Mouse (Mus musculus) E14TG2a.4 (cell line): ENCODE data around the gene Birc3.
A peak's percentile ranks its signal among the peaks of the same experiment; 100 is the strongest.

Experiments
- H3K27me3 ChIP-seq: 2 replicates; pipeline ENCODE4 v1.6.1; 2014; ENCODE audit warnings: low read length, control low read depth; ENCODE audit not compliant: insufficient read depth
- H3K36me3 ChIP-seq: 2 replicates; pipeline ENCODE4 v1.6.1; 2014; ENCODE audit warnings: low read length, control low read depth; ENCODE audit not compliant: insufficient read depth
- H3K4me1 ChIP-seq: replicated peaks from 2 replicates; pipeline ENCODE4 v1.6.1; 2014; ENCODE audit warnings: low read depth, low read length, control low read depth
- H3K4me3 ChIP-seq: replicated peaks from 2 replicates; pipeline ENCODE4 v1.5.1; 2014; ENCODE audit warnings: mild to moderate bottlenecking, low read length
- H3K9me3 ChIP-seq: 2 replicates; pipeline ENCODE4 v1.6.1; 2014; ENCODE audit warnings: low read length, control low read depth
- CTCF ChIP-seq: conservative IDR thresholded peaks from 2 replicates; pipeline ENCODE4 v1.5.1; 2014; ENCODE audit warnings: low read length
- NANOG ChIP-seq: IDR thresholded peaks from 2 replicates; pipeline ENCODE4 v1.6.1; 2014; ENCODE audit warnings: borderline replicate concordance, low read length, mixed read lengths
- POU5F1 ChIP-seq: IDR thresholded peaks from 2 replicates; pipeline ENCODE4 v1.6.1; 2014; ENCODE audit warnings: low read length, borderline replicate concordance

Birc3 gene

DNA sequence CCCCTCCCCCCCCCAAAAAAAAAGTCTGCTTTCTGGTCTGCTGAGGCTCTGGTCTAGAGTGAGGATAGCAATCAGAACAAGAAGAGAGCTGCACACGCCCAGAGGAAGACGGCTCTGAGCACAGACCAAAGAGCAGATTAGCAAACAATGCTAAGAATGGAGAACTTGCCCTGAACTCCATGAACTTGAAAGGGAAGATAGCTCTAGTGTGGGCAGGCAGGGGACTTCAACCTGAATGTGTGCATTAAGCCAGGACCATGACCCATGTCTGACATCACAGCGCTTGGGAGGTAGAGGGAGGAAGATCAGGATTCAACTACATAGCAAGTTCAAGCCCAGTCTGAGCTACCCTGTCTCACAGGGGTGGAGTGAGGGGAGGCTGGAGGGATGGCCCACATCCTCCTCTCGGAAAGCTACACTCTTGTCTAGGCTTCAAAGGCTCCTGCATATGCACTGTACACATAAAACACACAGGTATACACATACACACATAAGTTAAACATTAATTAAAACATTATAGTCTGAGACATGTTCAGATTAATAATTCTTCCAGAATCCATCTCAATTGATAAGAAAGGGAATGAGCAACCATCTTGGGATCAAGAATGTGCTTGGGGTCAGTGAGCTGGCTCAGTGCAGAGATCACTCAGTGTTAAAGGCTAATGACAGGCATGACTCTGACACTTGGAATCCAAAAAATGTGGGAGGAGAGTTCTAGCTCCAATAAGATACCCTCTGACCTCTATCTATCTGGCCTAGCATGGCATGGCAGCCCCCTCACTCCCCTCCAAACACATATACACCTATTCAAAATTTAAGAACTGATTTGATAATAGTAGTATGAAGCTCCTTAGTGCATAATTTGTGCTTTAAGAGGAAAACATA lies 20.4 kb downstream of the Birc3 start:
- H3K4me3 ChIP-seq, result no peak overlapping the region
- H3K4me1 ChIP-seq, result peaks cover 22% of the 10 kb centered on the region
- TF ChIP-seq CTCF (no peak), NANOG (no peak), POU5F1 (no peak)
- 0 out of 2 replicates have a peak, but pooled peaks cover 4% of the 10 kb centered on the region for H3K36me3 ChIP-seq
- H3K9me3 ChIP-seq, result no peaks in the 10 kb centered on the region
- no peaks in the 10 kb centered on the region for H3K27me3 ChIP-seq

- Histone ChIP-seq H3K9me3 (no peaks in the 10 kb centered on the region), H3K4me1 (peaks cover 23% of the 10 kb centered on the region), H3K36me3 (0 out of 2 replicates have a peak, but pooled peaks cover 4% of the 10 kb centered on the region), H3K4me3 (no peak overlapping the region), H3K27me3 (no peaks in the 10 kb centered on the region)
- TF ChIP-seq CTCF (no peak), POU5F1 (no peak), NANOG (no peak)
Observed at GRCm38 (mm10) chr9:7851841-7852240, 21.1 kb downstream of the Birc3 start.

DNA sequence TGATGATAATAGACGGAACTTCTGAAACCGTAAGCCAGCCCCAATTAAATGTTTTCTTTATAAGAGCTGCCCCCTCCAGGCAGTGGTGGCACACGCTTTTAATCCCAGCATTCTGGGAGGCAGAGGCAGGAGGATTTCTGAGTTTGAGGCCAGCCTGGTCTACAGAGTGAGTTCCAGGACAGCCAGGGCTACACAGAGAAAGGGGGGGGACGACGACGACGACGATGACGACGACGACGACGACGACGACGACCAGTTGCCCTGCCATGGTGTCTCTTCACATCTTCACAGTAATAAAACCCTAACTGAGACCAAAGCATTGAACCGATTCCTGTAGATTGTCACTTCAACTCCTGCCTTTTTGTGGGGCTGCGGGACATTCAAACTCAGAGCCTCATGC lies 24.8 kb downstream of the Birc3 start:
- TF ChIP-seq POU5F1, result no peak
- H3K9me3 ChIP-seq, result no peaks in the 10 kb centered on the region

DNA sequence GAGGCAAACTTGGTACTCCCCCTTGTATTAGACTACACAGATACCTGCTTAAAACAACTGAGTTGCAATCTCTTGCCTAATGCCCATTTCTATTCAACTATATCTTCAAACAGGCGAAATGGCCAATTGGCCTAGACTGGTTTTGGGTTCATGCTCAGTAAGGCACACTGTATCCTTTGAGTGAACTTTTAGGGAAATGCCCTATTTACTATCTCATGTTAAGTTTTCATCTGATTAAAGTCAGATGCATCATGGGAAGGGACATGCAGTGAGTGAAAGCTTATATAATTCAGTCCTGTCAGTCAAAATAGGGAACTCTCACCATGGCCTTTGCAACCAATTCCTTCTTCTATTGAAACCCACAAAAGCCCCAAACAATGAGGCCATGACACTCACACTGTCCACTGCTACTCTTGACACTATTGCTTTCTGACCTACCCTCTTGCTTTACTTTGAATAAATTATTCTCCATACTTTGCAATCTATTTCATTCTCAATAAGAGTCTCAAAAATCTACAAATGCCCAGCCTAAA lies 26.3 kb downstream of the Birc3 start:
- Histone ChIP-seq H3K4me3 (no peak overlapping the region), H3K36me3 (0 out of 2 replicates have a peak, but pooled peaks cover 4% of the 10 kb centered on the region)

More for the DNA sequence above, 24.8 kb downstream of the Birc3 start:
- 0 out of 2 replicates have a peak, but pooled peaks cover 4% of the 10 kb centered on the region for H3K36me3 ChIP-seq
- H3K4me1 ChIP-seq, result peaks cover 44% of the 10 kb centered on the region
- H3K27me3 ChIP-seq, result no peaks in the 10 kb centered on the region
- no peak overlapping the region for H3K4me3 ChIP-seq

DNA sequence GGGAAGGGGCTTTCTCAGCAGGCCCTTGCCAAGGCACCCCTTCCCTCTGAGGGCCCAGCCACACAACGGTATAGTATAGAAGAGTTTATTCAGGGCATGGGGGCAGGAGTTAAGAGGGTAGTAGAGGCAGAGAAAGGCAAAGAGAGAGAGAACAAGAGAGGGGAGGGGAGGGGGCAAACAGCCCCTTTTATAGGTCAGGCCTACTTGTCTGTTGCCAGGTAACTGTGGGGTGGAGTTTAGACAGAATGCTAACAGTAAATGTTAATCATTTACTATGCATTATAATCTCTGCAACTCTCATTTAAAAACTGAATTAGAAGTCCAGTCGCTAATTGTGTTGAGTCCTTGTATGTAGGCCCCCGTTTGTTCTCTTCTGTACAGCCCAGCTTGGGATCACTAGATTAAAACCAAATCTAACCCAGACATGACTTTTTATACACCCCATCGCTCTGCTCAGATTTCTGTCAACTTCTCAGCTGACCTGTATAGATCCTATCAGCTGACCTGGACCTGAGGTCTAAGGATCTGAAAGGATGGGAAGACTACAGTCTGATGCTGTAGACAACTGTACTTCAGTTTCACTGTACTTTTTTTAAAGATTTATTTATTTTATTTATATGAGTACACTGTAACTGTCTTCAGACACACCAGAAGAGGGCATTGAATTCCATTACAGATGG lies 27.6 kb downstream of the Birc3 start:
- Histone ChIP-seq H3K4me3 (no peak overlapping the region), H3K4me1 (peaks cover 38% of the 10 kb centered on the region), H3K36me3 (0 out of 2 replicates have a peak, but pooled peaks cover 4% of the 10 kb centered on the region), H3K9me3 (peaks cover 13% of the 10 kb centered on the region; the same call in 1 of the 2 replicates), H3K27me3 (no peaks in the 10 kb centered on the region)
- TF ChIP-seq NANOG, result no peak
- no peak for TF ChIP-seq POU5F1
- TF ChIP-seq CTCF, result no peak

More for the DNA sequence above, 26.3 kb downstream of the Birc3 start:
- Histone ChIP-seq H3K4me1 (peaks cover 31% of the 10 kb centered on the region), H3K9me3 (peaks cover 6% of the 10 kb centered on the region; the same call in 1 of the 2 replicates), H3K27me3 (no peaks in the 10 kb centered on the region)
- TF ChIP-seq CTCF, result no peak
- no peak for TF ChIP-seq NANOG
- TF ChIP-seq POU5F1, result no peak

- H3K36me3 ChIP-seq, result no peaks in the 10 kb centered on the region
- H3K9me3 ChIP-seq, result peaks cover 13% of the 10 kb centered on the region; the same call in 1 of the 2 replicates
- peaks cover 36% of the 10 kb centered on the region for H3K4me1 ChIP-seq
- TF ChIP-seq CTCF (no peak), POU5F1 (no peak), NANOG (no peak)
- H3K4me3 ChIP-seq, result no peak overlapping the region
- H3K27me3 ChIP-seq, result no peaks in the 10 kb centered on the region
Observed at GRCm38 (mm10) chr9:7841221-7841620, 31.8 kb downstream of the Birc3 start.

- H3K9me3 ChIP-seq, result peaks cover 13% of the 10 kb centered on the region; the same call in 1 of the 2 replicates
- TF ChIP-seq CTCF (no peak), NANOG (no peak), POU5F1 (no peak)
- H3K27me3 ChIP-seq, result no peaks in the 10 kb centered on the region
- peak overlapping the region; percentile 93 for H3K4me3 ChIP-seq
- H3K36me3 ChIP-seq, result peaks cover 21% of the 10 kb centered on the region
- peaks cover 30% of the 10 kb centered on the region for H3K4me1 ChIP-seq
Observed at GRCm38 (mm10) chr9:7837806-7838440, 35.1 kb downstream of the Birc3 start.

GRCm38 (mm10) chr9:7836905-7837805 lies 35.8 kb downstream of the Birc3 start, which contains the start of gene Birc2:
Birc2 (minus strand) TSS chr9:7837064.
- Histone ChIP-seq H3K9me3 (peaks cover 8% of the 10 kb centered on the region; the same call in 1 of the 2 replicates), H3K27me3 (no peaks in the 10 kb centered on the region), H3K4me1 (peaks cover 38% of the 10 kb centered on the region), H3K4me3 (peak within 1 kb of the TSS; percentile 93), H3K36me3 (peaks cover 28% of the 10 kb centered on the region)
- TF ChIP-seq CTCF (no peak), POU5F1 (no peak), NANOG (no peak)
